Mouse (Mus musculus) hematopoietic multipotent progenitor cell, adult 10-12 weeks (in vitro differentiated cells): ENCODE data around the gene Gm10139. TPM values are rescaled to one million over a fixed set of nuclear protein-coding genes. Genes with fewer than 3 reads are reported as not detected.

ENCODE experiments used
- polyA plus RNA-seq: library from polyadenylated mRNA; stranded (reverse); fragments of >175 nt; gene quantifications from 2 replicates; pipeline ENCODE4 v1.2.3, GENCODE M21; 2012; ENCODE audit warnings: low replicate concordance

Gm10139 gene
- not detected in 2 replicates for polyA plus RNA-seq

DNA sequence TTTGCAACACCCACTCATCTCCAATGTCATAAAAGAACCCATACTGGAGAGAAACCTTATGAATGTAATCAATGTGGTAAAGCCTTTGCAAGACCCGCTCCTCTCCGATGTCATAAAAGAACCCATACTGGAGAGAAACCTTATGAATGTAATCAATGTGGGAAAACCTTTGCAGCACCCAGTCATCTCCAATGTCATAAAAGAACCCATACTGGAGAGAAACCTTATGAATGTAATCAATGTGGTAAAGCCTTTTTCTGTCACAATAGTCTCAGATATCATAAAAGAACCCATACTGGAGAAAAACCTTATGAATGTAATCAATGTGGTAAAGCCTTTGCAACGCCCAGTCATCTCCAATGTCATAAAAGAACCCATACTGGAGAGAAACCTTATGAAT, at the start of gene Gm10139:
Gene Gm10139, plus strand, starts transcription at position 301 of the 400 bp plus-strand sequence.

Other genes with a start within 250 kb of the Gm10139 start
- gene Zfp369, start 233.9 kb upstream of the Gm10139 start, polyA plus RNA-seq, result 6.3 and 8.8 TPM in 2 replicates